Mouse (Mus musculus): Measurements from ENCODE around the gene Uts2r.

DNA sequence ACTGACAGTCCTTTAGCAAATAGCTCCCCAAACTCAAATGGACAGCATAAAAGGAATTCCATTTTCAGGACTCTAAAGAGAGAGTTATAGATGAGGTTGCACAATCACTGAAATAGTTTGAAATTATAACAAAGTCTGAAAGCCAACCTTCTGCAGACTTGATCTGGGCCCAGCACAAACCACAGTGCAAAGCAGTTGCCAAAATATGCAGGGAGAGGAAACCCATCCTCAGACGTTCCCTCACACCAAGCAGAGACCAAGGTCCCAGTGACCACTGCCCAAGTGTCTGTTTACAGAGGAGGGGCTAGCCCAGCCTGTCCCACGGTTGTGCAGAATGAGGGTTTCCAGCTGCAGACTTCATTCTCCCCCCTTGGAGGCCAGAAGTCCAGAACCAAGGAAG, 38.6 kb downstream of the Uts2r start:
- no peak for TF ChIP-seq CTCF (IDR thresholded peaks at IDR 0.05; ENCODE audit: low read depth, low read length)
- TF ChIP-seq POLR2A (IDR thresholded peaks at IDR 0.05; ENCODE audit: extremely low read depth, insufficient read depth, low read length), result no peak
